Mouse (Mus musculus): Measurements from ENCODE around the gene Disp1. TPM values are rescaled to one million over a fixed set of nuclear protein-coding genes. Genes with fewer than 3 reads are reported as not detected.
A peak's percentile ranks its signal among the peaks of the same experiment; 100 is the strongest.

Gene Disp1
- polyA plus RNA-seq, 1 experiment from 2014 or later, result 4.5 TPM

DNA sequence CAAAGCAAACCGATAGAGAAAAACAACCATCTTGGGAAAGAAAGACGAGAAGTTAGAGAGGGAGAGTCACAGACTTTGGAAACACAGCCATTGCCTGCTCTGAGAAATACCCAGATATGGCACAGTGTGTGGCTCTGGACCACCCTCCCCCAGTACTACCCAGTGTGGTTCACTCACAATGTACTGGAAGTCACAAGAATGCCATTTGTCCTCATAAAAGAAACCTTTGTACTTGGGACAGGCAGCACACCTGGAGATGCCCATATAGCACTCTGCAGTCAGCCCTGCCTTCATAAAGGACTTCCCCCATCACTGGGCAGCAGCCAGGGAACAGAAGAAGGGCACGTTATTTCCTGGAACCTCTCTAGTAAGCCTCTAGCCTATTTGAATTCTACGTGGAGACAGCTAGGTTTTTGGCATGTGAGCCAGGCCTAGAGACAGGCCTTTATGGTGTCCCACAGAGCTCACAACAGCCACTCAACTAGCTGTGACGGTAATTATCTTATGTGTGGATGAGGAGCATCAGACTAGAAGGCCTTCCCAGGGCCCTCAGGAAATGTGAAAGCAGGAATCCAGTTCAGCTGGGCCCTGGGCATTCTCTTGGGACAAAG, 173.3 kb downstream of the Disp1 start:
- Histone ChIP-seq H3K4me2 (replicated peaks; ENCODE audit: low read depth) (no peak overlapping the region), H3K9me3 (ENCODE audit: control insufficient read depth) (no peaks in the 10 kb centered on the region), H3K27me3 (replicated peaks; ENCODE audit: control insufficient read depth, insufficient read depth, low read length) (no peaks in the 10 kb centered on the region), H3K9ac (ENCODE audit: low read depth, low read length) (no peak overlapping the region), H3K4me3 (ENCODE audit: low read depth, low read length) (no peak overlapping the region), H3K36me3 (ENCODE audit: control insufficient read depth, insufficient read depth) (no peaks in the 10 kb centered on the region), H3K4me1 (replicated peaks; ENCODE audit: control insufficient read depth, insufficient read depth, low read length) (0 out of 2 replicates have a peak, but pooled peaks cover 9% of the 10 kb centered on the region), H3K27ac (ENCODE audit: low read depth, low read length) (peak overlapping the region; percentile 77)
- WGBS, result 21% methylated on average over 5 of the region's 5 CpGs
- no peak for TF ChIP-seq CTCF (IDR thresholded peaks at IDR 0.05; ENCODE audit: low read depth)
- peak; percentile 97 for ATAC-seq

DNA sequence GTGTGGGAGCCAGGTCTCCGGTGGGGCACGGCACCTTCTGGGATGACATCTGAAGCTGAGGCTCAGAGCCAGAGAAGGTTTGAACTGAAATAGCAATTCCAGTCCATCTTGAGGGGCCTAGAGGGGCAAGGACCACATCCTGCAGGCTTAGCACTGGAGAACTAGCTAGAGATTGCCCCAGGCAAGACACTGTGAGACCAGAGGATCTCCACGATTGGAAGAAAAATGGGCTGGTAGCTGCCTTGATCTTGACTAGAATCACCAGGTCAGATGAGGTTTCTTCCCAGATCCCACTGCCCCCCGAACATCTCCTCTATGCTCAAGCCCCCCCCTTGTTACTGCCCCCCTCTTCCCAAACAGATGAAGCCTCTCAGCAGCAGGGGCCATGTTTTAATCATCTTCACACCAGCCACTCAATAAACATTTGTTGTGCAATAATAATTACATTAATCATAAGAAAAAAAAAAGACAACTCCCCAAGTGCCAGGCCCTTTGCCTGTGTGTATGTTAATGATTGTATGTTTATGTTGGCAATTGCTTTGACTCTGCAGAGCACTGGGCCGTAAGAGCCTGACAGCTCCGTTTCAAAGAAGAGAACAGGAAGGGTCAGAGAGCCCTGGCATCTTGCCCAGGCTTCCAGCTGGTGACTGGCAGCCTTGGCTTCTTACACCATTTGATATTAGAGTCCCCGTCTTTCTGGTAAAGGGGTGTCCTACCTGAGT, 174.0 kb downstream of the Disp1 start:
- Histone ChIP-seq H3K27ac (ENCODE audit: low read depth, low read length) (peak overlapping the region; percentile 77), H3K4me1 (replicated peaks; ENCODE audit: control insufficient read depth, insufficient read depth, low read length) (0 out of 2 replicates have a peak, but pooled peaks cover 9% of the 10 kb centered on the region), H3K36me3 (ENCODE audit: control insufficient read depth, insufficient read depth) (no peaks in the 10 kb centered on the region), H3K4me2 (replicated peaks; ENCODE audit: low read depth) (no peak overlapping the region), H3K9me3 (ENCODE audit: control insufficient read depth) (no peaks in the 10 kb centered on the region), H3K4me3 (ENCODE audit: low read depth, low read length) (no peak overlapping the region), H3K9ac (ENCODE audit: low read depth, low read length) (no peak overlapping the region), H3K27me3 (replicated peaks; ENCODE audit: control insufficient read depth, insufficient read depth, low read length) (no peaks in the 10 kb centered on the region)
- WGBS, result 38% methylated on average over 7 of the region's 7 CpGs
- peak; percentile 87 for ATAC-seq
- TF ChIP-seq CTCF (IDR thresholded peaks at IDR 0.05; ENCODE audit: low read depth), result no peak

DNA sequence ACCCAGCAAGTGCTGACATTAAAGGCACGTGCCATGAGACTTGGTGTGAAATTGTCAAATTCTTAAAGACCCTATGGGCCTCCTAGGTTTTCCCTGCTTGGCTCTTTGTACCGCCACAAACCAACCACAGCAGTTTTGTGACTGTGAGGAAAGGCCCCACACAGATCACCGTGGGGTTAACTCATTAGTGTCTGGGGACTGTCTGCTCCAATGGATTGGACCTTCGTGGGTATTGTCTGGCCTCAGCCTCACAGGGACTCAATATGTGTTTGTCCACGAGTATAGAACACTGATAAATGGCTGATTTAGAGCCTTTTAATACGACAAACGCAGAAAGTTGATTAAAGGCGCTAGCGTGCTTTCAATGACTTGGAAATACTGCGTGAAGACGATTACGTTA, 175.2 kb downstream of the Disp1 start:
- no peaks in the 10 kb centered on the region for H3K36me3 ChIP-seq (ENCODE audit: control insufficient read depth, insufficient read depth)
- no peaks in the 10 kb centered on the region for H3K9me3 ChIP-seq (ENCODE audit: control insufficient read depth)
- H3K4me1 ChIP-seq (replicated peaks; ENCODE audit: control insufficient read depth, insufficient read depth, low read length), result 0 out of 2 replicates have a peak, but pooled peaks cover 9% of the 10 kb centered on the region
- 78% methylated on average over 12 of the region's 12 CpGs for WGBS
- no peak overlapping the region for H3K9ac ChIP-seq (ENCODE audit: low read depth, low read length)
- no peak for ATAC-seq
- no peak overlapping the region for H3K4me3 ChIP-seq (ENCODE audit: low read depth, low read length)
- no peak for TF ChIP-seq CTCF (IDR thresholded peaks at IDR 0.05; ENCODE audit: low read depth)
- H3K27me3 ChIP-seq (replicated peaks; ENCODE audit: control insufficient read depth, insufficient read depth, low read length), result no peaks in the 10 kb centered on the region
- no peak overlapping the region for H3K4me2 ChIP-seq (replicated peaks; ENCODE audit: low read depth)
- no peak overlapping the region for H3K27ac ChIP-seq (ENCODE audit: low read depth, low read length)

DNA sequence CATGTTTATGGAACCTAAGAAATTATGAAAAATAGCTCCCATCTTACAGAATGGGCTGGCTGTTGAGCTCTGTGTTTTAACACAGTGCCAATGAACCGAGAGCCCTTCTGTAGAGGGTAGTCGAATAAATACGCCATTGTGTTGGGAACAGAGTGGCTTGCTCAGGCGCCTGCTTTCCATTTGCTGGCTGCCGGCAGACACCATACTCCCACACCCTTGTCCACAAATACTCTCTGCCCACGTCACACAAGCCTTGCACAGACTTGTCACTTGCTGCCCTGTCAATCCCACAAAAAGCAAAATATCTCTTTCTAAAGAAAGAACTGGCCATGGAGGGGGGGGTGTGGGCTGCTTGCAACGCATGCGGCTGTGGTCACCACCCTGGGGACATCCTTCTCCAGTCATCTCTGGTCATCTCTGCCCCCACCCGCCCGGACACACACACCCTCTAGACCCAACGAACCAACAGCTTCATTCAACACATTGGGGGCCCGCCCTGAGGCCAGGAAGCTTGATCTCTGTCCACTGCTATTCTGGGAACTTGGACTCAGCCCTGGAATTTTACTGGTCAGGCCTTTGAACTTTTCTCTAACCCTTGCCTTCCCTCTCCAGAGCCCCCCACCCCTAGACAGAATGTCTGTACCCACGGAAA, 178.0 kb downstream of the Disp1 start:
- no peak for ATAC-seq
- 79% methylated on average over 13 of the region's 13 CpGs for WGBS

DNA sequence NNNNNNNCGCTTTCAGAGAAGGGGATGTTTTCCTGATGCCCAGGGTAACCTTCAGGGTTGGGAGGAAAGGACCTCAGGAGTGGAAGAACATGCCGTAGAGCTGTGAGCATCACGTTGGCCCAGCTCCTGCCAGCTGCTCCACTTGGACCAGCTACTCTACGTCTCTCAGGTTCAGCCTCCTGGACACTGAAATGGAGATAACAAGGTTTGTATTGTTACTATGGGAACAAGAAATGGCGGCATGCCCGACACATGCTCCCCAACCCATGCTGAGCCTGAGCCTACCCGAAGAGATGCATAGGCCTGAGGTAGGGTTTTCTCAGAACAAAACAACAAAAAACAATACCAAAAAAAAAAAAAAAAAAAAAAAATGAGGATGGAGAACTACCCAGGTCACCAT, 179.6 kb downstream of the Disp1 start:
- H3K36me3 ChIP-seq (ENCODE audit: control insufficient read depth, insufficient read depth), result no peaks in the 10 kb centered on the region
- no peak overlapping the region for H3K4me3 ChIP-seq (ENCODE audit: low read depth, low read length)
- no peaks in the 10 kb centered on the region for H3K9me3 ChIP-seq (ENCODE audit: control insufficient read depth)
- no peak for ATAC-seq
- H3K4me1 ChIP-seq (replicated peaks; ENCODE audit: control insufficient read depth, insufficient read depth, low read length), result 0 out of 2 replicates have a peak, but pooled peaks cover under 1% of the 10 kb centered on the region
- no peak overlapping the region for H3K27ac ChIP-seq (ENCODE audit: low read depth, low read length)
- no peak for TF ChIP-seq CTCF (IDR thresholded peaks at IDR 0.05; ENCODE audit: low read depth)
- no peak overlapping the region for H3K4me2 ChIP-seq (replicated peaks; ENCODE audit: low read depth)
- 73% methylated on average over 6 of the region's 7 CpGs for WGBS
- no peak overlapping the region for H3K9ac ChIP-seq (ENCODE audit: low read depth, low read length)
- H3K27me3 ChIP-seq (replicated peaks; ENCODE audit: control insufficient read depth, insufficient read depth, low read length), result no peaks in the 10 kb centered on the region

More for the DNA sequence above, 178.0 kb downstream of the Disp1 start:
- Histone ChIP-seq H3K36me3 (ENCODE audit: control insufficient read depth, insufficient read depth) (no peaks in the 10 kb centered on the region), H3K27me3 (replicated peaks; ENCODE audit: control insufficient read depth, insufficient read depth, low read length) (no peaks in the 10 kb centered on the region), H3K4me2 (replicated peaks; ENCODE audit: low read depth) (no peak overlapping the region), H3K9ac (ENCODE audit: low read depth, low read length) (no peak overlapping the region), H3K4me1 (replicated peaks; ENCODE audit: control insufficient read depth, insufficient read depth, low read length) (0 out of 2 replicates have a peak, but pooled peaks cover 9% of the 10 kb centered on the region), H3K27ac (ENCODE audit: low read depth, low read length) (no peak overlapping the region), H3K4me3 (ENCODE audit: low read depth, low read length) (no peak overlapping the region), H3K9me3 (ENCODE audit: control insufficient read depth) (no peaks in the 10 kb centered on the region)
- TF ChIP-seq CTCF (IDR thresholded peaks at IDR 0.05; ENCODE audit: low read depth), result no peak

DNA sequence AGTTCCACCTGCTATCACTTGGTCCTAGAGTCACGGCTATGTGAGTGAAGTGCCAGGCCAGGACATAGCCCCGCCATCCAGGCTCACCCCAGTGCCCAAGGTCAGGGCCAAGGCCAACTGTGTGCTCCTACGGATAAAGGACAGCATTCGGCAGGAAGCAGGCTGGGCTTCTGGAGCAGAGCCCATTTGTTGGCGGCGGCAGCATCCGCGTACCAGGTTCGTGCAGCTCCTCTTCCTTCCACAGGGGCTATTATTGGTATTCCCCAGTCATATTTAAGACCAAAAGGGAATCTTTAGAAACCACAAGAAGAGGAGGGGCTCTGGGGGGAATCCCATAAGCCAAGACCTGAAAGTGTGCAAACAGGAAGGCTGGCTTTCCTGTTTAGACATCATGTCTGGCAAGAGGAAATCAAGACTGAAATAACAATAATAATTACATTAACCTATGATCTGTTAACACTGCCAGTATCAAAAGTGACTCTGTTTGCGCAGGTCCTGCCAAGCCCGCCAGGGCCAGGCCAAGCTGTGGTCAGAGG, 180.4 kb downstream of the Disp1 start:
- no peaks in the 10 kb centered on the region for H3K4me1 ChIP-seq (replicated peaks; ENCODE audit: control insufficient read depth, insufficient read depth, low read length)
- no peak overlapping the region for H3K4me3 ChIP-seq (ENCODE audit: low read depth, low read length)
- no peak overlapping the region for H3K9ac ChIP-seq (ENCODE audit: low read depth, low read length)
- H3K27me3 ChIP-seq (replicated peaks; ENCODE audit: control insufficient read depth, insufficient read depth, low read length), result no peaks in the 10 kb centered on the region
- no peaks in the 10 kb centered on the region for H3K36me3 ChIP-seq (ENCODE audit: control insufficient read depth, insufficient read depth)
- 0 out of 2 replicates have a peak, but pooled peaks have one; percentile 10 for ATAC-seq
- H3K4me2 ChIP-seq (replicated peaks; ENCODE audit: low read depth), result no peak overlapping the region
- 60% methylated on average over 11 of the region's 11 CpGs for WGBS
- H3K27ac ChIP-seq (ENCODE audit: low read depth, low read length), result no peak overlapping the region
- no peaks in the 10 kb centered on the region for H3K9me3 ChIP-seq (ENCODE audit: control insufficient read depth)
- TF ChIP-seq CTCF (IDR thresholded peaks at IDR 0.05; ENCODE audit: low read depth), result no peak
